In genomic region chr10:68020755-68021154, GRCm38 (mm10) we compare ENCODE assay signal across 20 mouse cellular contexts.
"Had no signal": no experiment of that assay in that cellular context is flagged by ENCODE, and none has a peak within 500 bp of the region (broad histone marks: within the 10 kb centered on the region; RNA-seq: fewer than 3 reads in every experiment).

No protein-coding gene starts in this region.

- H3K4me3 ChIP-seq: lung, embryonic 15.5 days; megakaryocyte, embryonic 14.5 days; midbrain, embryonic 13.5 days; midbrain, embryonic 15.5 days; neural tube, embryonic 13.5 days; neural tube, embryonic 15.5 days had no signal

- H3K27me3 ChIP-seq: lung, embryonic 15.5 days; megakaryocyte, embryonic 14.5 days; midbrain, embryonic 13.5 days; midbrain, embryonic 15.5 days; neural tube, embryonic 13.5 days; neural tube, embryonic 15.5 days had no signal

- ATAC-seq: lung, postnatal 0 days; midbrain, embryonic 13.5 days; midbrain, embryonic 15.5 days had no signal

- H3K9me3 ChIP-seq: lung, embryonic 15.5 days; midbrain, embryonic 13.5 days; midbrain, embryonic 15.5 days; neural tube, embryonic 15.5 days had no signal

- H3K9ac ChIP-seq: lung, embryonic 15.5 days; midbrain, embryonic 13.5 days; midbrain, embryonic 15.5 days; neural tube, embryonic 13.5 days; neural tube, embryonic 15.5 days had no signal

- H3K36me3 ChIP-seq: midbrain, embryonic 15.5 days; neural tube, embryonic 15.5 days had no signal

- H3K4me2 ChIP-seq: lung, embryonic 15.5 days; midbrain, embryonic 11.5 days; midbrain, embryonic 13.5 days; midbrain, embryonic 15.5 days; neural tube, embryonic 13.5 days; neural tube, embryonic 15.5 days had no signal

- H3K4me1 ChIP-seq: lung, embryonic 15.5 days; midbrain, embryonic 13.5 days; midbrain, embryonic 15.5 days; neural tube, embryonic 15.5 days had no signal

- H3K27ac ChIP-seq: lung, embryonic 15.5 days; macrophage; midbrain, embryonic 13.5 days; midbrain, embryonic 15.5 days; neural tube, embryonic 13.5 days; neural tube, embryonic 15.5 days had no signal

- DNase-seq: lung, adult 2 months; lung, postnatal 14 days; lung, postnatal 36 days; retina, postnatal 1 day; right cerebral cortex, adult 18-20 months; right cerebral cortex, postnatal 25 days; right cerebral cortex, postnatal 4 days; spleen, adult 18-20 months; thymus, adult 18-20 months; thymus, postnatal 14 days; thymus, postnatal 36 days had no signal
